Mouse (Mus musculus) liver, postnatal 0 days (tissue): Measurements from ENCODE around the gene Arhgap28.

ENCODE experiments used
- CTCF ChIP-seq: sonication (generic); IDR thresholded peaks from 2 replicates; pipeline ENCODE4 v1.5.1; 2016; ENCODE audit warnings: antibody characterized with exemption, low read depth
- EP300 ChIP-seq: IDR thresholded peaks from 2 replicates; pipeline ENCODE4 v1.6.1; 2016; ENCODE audit warnings: antibody characterized with exemption, low read depth, mild to moderate bottlenecking

- TF ChIP-seq CTCF (no peak), EP300 (no peak)
Observed at GRCm38 (mm10) chr17:68017095-68017494, 13.2 kb upstream of the Arhgap28 start.
